Mouse (Mus musculus): ENCODE data around the gene Camta2. TPM values are rescaled to one million over a fixed set of nuclear protein-coding genes. Genes with fewer than 3 reads are reported as not detected.

Camta2 gene
- polyA plus RNA-seq, 1 experiment from 2014 or later, result 11.7 TPM

GRCm38 (mm10) chr11:70678576-70678975 is 9.3 kb downstream of the Camta2 start:
- Histone ChIP-seq H3K27me3 (replicated peaks; ENCODE audit: control insufficient read depth, insufficient read depth, low read length) (no peaks in the 10 kb centered on the region), H3K36me3 (ENCODE audit: control insufficient read depth, insufficient read depth) (peaks cover 80% of the 10 kb centered on the region), H3K4me2 (replicated peaks; ENCODE audit: low read depth) (no peak overlapping the region), H3K9ac (ENCODE audit: low read depth, low read length) (no peak overlapping the region), H3K9me3 (ENCODE audit: control insufficient read depth) (no peaks in the 10 kb centered on the region), H3K4me3 (ENCODE audit: low read depth, low read length) (no peak overlapping the region), H3K4me1 (replicated peaks; ENCODE audit: control insufficient read depth, insufficient read depth, low read length) (no peaks in the 10 kb centered on the region), H3K27ac (ENCODE audit: low read depth, low read length) (no peak overlapping the region)
- TF ChIP-seq CTCF (IDR thresholded peaks at IDR 0.05; ENCODE audit: low read depth), result no peak
- WGBS, result 76% methylated on average over 2 of the region's 2 CpGs
- ATAC-seq, result no peak

- Histone ChIP-seq H3K4me3 (ENCODE audit: low read depth, low read length) (no peak overlapping the region), H3K27ac (ENCODE audit: low read depth, low read length) (no peak overlapping the region), H3K9me3 (ENCODE audit: control insufficient read depth) (no peaks in the 10 kb centered on the region), H3K4me2 (replicated peaks; ENCODE audit: low read depth) (no peak overlapping the region), H3K36me3 (ENCODE audit: control insufficient read depth, insufficient read depth) (peaks cover 77% of the 10 kb centered on the region), H3K27me3 (replicated peaks; ENCODE audit: control insufficient read depth, insufficient read depth, low read length) (no peaks in the 10 kb centered on the region), H3K9ac (ENCODE audit: low read depth, low read length) (0 out of 2 replicates have a peak overlapping the region, but pooled peaks have one; percentile 22), H3K4me1 (replicated peaks; ENCODE audit: control insufficient read depth, insufficient read depth, low read length) (no peaks in the 10 kb centered on the region)
- no peak for ATAC-seq
- 70% methylated on average over 9 of the region's 9 CpGs for whole genome bisulfite sequencing
- TF ChIP-seq CTCF (IDR thresholded peaks at IDR 0.05; ENCODE audit: low read depth), result no peak
Observed at GRCm38 (mm10) chr11:70678092-70678491, 9.8 kb downstream of the Camta2 start.

GRCm38 (mm10) chr11:70674501-70674900 is 13.4 kb downstream of the Camta2 start:
- 0 out of 2 replicates have a peak, but pooled peaks have one; percentile 6 for TF ChIP-seq CTCF (IDR thresholded peaks at IDR 0.05; ENCODE audit: low read depth)
- H3K36me3 ChIP-seq (ENCODE audit: control insufficient read depth, insufficient read depth), result peaks cover 65% of the 10 kb centered on the region
- H3K27ac ChIP-seq (ENCODE audit: low read depth, low read length), result no peak overlapping the region
- no peak for ATAC-seq
- no peaks in the 10 kb centered on the region for H3K4me1 ChIP-seq (replicated peaks; ENCODE audit: control insufficient read depth, insufficient read depth, low read length)
- no peaks in the 10 kb centered on the region for H3K27me3 ChIP-seq (replicated peaks; ENCODE audit: control insufficient read depth, insufficient read depth, low read length)
- no peak overlapping the region for H3K4me2 ChIP-seq (replicated peaks; ENCODE audit: low read depth)
- H3K4me3 ChIP-seq (ENCODE audit: low read depth, low read length), result no peak overlapping the region
- H3K9ac ChIP-seq (ENCODE audit: low read depth, low read length), result no peak overlapping the region
- H3K9me3 ChIP-seq (ENCODE audit: control insufficient read depth), result no peaks in the 10 kb centered on the region
- 67% methylated on average over 11 of the region's 11 CpGs for WGBS

- no peak overlapping the region for H3K4me2 ChIP-seq (replicated peaks; ENCODE audit: low read depth)
- no peak overlapping the region for H3K9ac ChIP-seq (ENCODE audit: low read depth, low read length)
- H3K4me3 ChIP-seq (ENCODE audit: low read depth, low read length), result no peak overlapping the region
- WGBS, result 89% methylated on average over 6 of the region's 6 CpGs
- no peak for TF ChIP-seq CTCF (IDR thresholded peaks at IDR 0.05; ENCODE audit: low read depth)
- H3K27me3 ChIP-seq (replicated peaks; ENCODE audit: control insufficient read depth, insufficient read depth, low read length), result no peaks in the 10 kb centered on the region
- H3K4me1 ChIP-seq (replicated peaks; ENCODE audit: control insufficient read depth, insufficient read depth, low read length), result no peaks in the 10 kb centered on the region
- H3K27ac ChIP-seq (ENCODE audit: low read depth, low read length), result no peak overlapping the region
- ATAC-seq, result no peak
- peaks cover 62% of the 10 kb centered on the region for H3K36me3 ChIP-seq (ENCODE audit: control insufficient read depth, insufficient read depth)
- no peaks in the 10 kb centered on the region for H3K9me3 ChIP-seq (ENCODE audit: control insufficient read depth)
Observed at GRCm38 (mm10) chr11:70674014-70674413, 13.9 kb downstream of the Camta2 start.

- no peaks in the 10 kb centered on the region for H3K27me3 ChIP-seq (replicated peaks; ENCODE audit: control insufficient read depth, insufficient read depth, low read length)
- no peak overlapping the region; the same call in 1 of the 2 replicates for H3K27ac ChIP-seq (ENCODE audit: low read depth, low read length)
- H3K9ac ChIP-seq (ENCODE audit: low read depth, low read length), result peak overlapping the region; percentile 22; the same call in 1 of the 2 replicates
- ATAC-seq, result no peak
- no peaks in the 10 kb centered on the region for H3K9me3 ChIP-seq (ENCODE audit: control insufficient read depth)
- H3K4me2 ChIP-seq (replicated peaks; ENCODE audit: low read depth), result no peak overlapping the region
- peaks cover 45% of the 10 kb centered on the region for H3K36me3 ChIP-seq (ENCODE audit: control insufficient read depth, insufficient read depth)
- H3K4me3 ChIP-seq (ENCODE audit: low read depth, low read length), result no peak overlapping the region
- WGBS, result 73% methylated on average over 16 of the region's 16 CpGs
- no peaks in the 10 kb centered on the region for H3K4me1 ChIP-seq (replicated peaks; ENCODE audit: control insufficient read depth, insufficient read depth, low read length)
- no peak for TF ChIP-seq CTCF (IDR thresholded peaks at IDR 0.05; ENCODE audit: low read depth)
Observed at GRCm38 (mm10) chr11:70671333-70672047, 16.4 kb downstream of the Camta2 start.

- ATAC-seq, result no peak
- Histone ChIP-seq H3K4me3 (ENCODE audit: low read depth, low read length) (0 out of 2 replicates have a peak overlapping the region, but pooled peaks have one; percentile 63), H3K36me3 (ENCODE audit: control insufficient read depth, insufficient read depth) (peaks cover 42% of the 10 kb centered on the region), H3K4me1 (replicated peaks; ENCODE audit: control insufficient read depth, insufficient read depth, low read length) (no peaks in the 10 kb centered on the region), H3K4me2 (replicated peaks; ENCODE audit: low read depth) (peak overlapping the region; percentile 93), H3K9ac (ENCODE audit: low read depth, low read length) (no peak overlapping the region), H3K9me3 (ENCODE audit: control insufficient read depth) (no peaks in the 10 kb centered on the region), H3K27me3 (replicated peaks; ENCODE audit: control insufficient read depth, insufficient read depth, low read length) (no peaks in the 10 kb centered on the region), H3K27ac (ENCODE audit: low read depth, low read length) (peak overlapping the region; percentile 9; the same call in 1 of the 2 replicates)
- WGBS, result 39% methylated on average over 14 of the region's 14 CpGs
- no peak for TF ChIP-seq CTCF (IDR thresholded peaks at IDR 0.05; ENCODE audit: low read depth)
Observed at GRCm38 (mm10) chr11:70670483-70670882, 17.4 kb downstream of the Camta2 start.
